In genomic region chr17:63501091-63501490, GRCm38 (mm10) we compare ENCODE assay signal across 8 mouse cellular contexts. TPM values are rescaled to one million over a fixed set of nuclear protein-coding genes. Genes with fewer than 3 reads are reported as not detected.
DNase-seq lines count a peak whose midpoint lies in the region; ATAC-seq and TF ChIP-seq lines count a peak whose summit lies in the region.

No protein-coding gene starts in this region.

- whole genome bisulfite sequencing in heart, embryonic 11.5 days (ENCODE audit: insufficient replicate concordance), result 85% methylated on average over 6 of the region's 6 CpGs
- WGBS in forebrain, postnatal 0 days, result 93% methylated on average over 6 of the region's 6 CpGs
- whole genome bisulfite sequencing in liver, embryonic 16.5 days (ENCODE audit: insufficient replicate concordance), result 78% methylated on average over 6 of the region's 6 CpGs

- no peak for TF ChIP-seq EP300 in CH12.LX (IDR thresholded peaks at IDR 0.05; ENCODE audit: low read length)

- H3K9ac ChIP-seq in heart, embryonic 11.5 days (ENCODE audit: low read depth, low read length), result no peak overlapping the region
- peak overlapping the region; percentile 92 for H3K9ac ChIP-seq in CH12.LX (ENCODE audit: insufficient read depth, low read depth)
- no peak overlapping the region for H3K9ac ChIP-seq in forebrain, postnatal 0 days
- no peak overlapping the region; the same call in 1 of the 2 replicates for H3K9ac ChIP-seq in liver, embryonic 16.5 days (ENCODE audit: low read depth, low read length)

- H3K36me3 ChIP-seq in heart, embryonic 11.5 days (ENCODE audit: control insufficient read depth, insufficient read depth, low read length), result no peaks in the 10 kb centered on the region
- peaks cover 0 to 7% of the 10 kb centered on the region in 2 experiments for H3K36me3 ChIP-seq in CH12.LX (replicated peaks in 1 of 2; ENCODE audit: control insufficient read depth in 1 of 2, insufficient read depth in 1 of 2, low read length in 1 of 2)
- H3K36me3 ChIP-seq in forebrain, postnatal 0 days (ENCODE audit: insufficient read depth), result no peaks in the 10 kb centered on the region
- H3K36me3 ChIP-seq in liver, embryonic 16.5 days (ENCODE audit: control insufficient read depth, insufficient read depth), result no peaks in the 10 kb centered on the region

- in situ Hi-C loops in CH12.LX (cut with MboI; ENCODE audit: low pct_ligation_motif_present, low pct_unique_long_range_greater_than_20kb, low sequenced_read_pairs), result no loop called here

- peaks cover 16% of the 10 kb centered on the region; the same call in 1 of the 2 replicates for H3K79me2 ChIP-seq in CH12.LX (replicated peaks; ENCODE audit: control insufficient read depth, extremely low read depth, insufficient read depth, poor library complexity, severe bottlenecking)

- H3K4me1 ChIP-seq in heart, embryonic 11.5 days (ENCODE audit: control insufficient read depth, insufficient read depth, low read length), result peaks cover 21% of the 10 kb centered on the region
- peaks cover 5 to 24% of the 10 kb centered on the region in 2 experiments for H3K4me1 ChIP-seq in CH12.LX (ENCODE audit: control insufficient read depth in 1 of 2, insufficient read depth in 2 of 2)
- H3K4me1 ChIP-seq in forebrain, postnatal 0 days (ENCODE audit: insufficient read depth), result peaks cover 16% of the 10 kb centered on the region
- H3K4me1 ChIP-seq in liver, embryonic 16.5 days (ENCODE audit: control insufficient read depth, low read depth, low read length), result peaks cover 25% of the 10 kb centered on the region

- no peak for TF ChIP-seq CTCF in CH12.LX (conservative IDR thresholded peaks at IDR 0.05 in 1 of 2, IDR thresholded peaks at IDR 0.05 in 1 of 2; ENCODE audit: low read depth in 2 of 2, low read length in 2 of 2)
- no peak for TF ChIP-seq CTCF in forebrain, postnatal 0 days (IDR thresholded peaks at IDR 0.05; ENCODE audit: low read depth)

- peak overlapping the region; percentile 79; the same call in 1 of the 2 replicates for H3K4me3 ChIP-seq in heart, embryonic 11.5 days (ENCODE audit: low read depth, low read length)
- peak overlapping the region; percentile 71 to 91 (median 76) for H3K4me3 ChIP-seq in CH12.LX (replicated peaks in 1 of 3; ENCODE audit: low read depth in 2 of 3, low read length in 2 of 3, poor library complexity in 1 of 3)
- H3K4me3 ChIP-seq in forebrain, postnatal 0 days (ENCODE audit: low read depth, low read length), result no peak overlapping the region
- peak overlapping the region; percentile 82; the same call in 1 of the 2 replicates for H3K4me3 ChIP-seq in liver, embryonic 16.5 days (ENCODE audit: low read depth, low read length)

- peak overlapping the region; percentile 80 for H3K4me2 ChIP-seq in heart, embryonic 11.5 days
- H3K4me2 ChIP-seq in CH12.LX (ENCODE audit: insufficient read depth, low read depth, poor library complexity, severe bottlenecking), result peak overlapping the region; percentile 74
- H3K4me2 ChIP-seq in forebrain, postnatal 0 days (ENCODE audit: low read depth), result peak overlapping the region; percentile 69; the same call in 1 of the 2 replicates
- H3K4me2 ChIP-seq in liver, embryonic 16.5 days (ENCODE audit: low read depth, low read length), result peak overlapping the region; percentile 76

- no peak for TF ChIP-seq RAD21 in CH12.LX (IDR thresholded peaks at IDR 0.05; ENCODE audit: low read depth, low read length)

- TF ChIP-seq POLR2A in CH12.LX (IDR thresholded peaks at IDR 0.05; ENCODE audit: low read depth, low read length), result no peak

- no peaks in the 10 kb centered on the region for H3K9me3 ChIP-seq in heart, embryonic 11.5 days (replicated peaks; ENCODE audit: control insufficient read depth, low read length)
- H3K9me3 ChIP-seq in CH12.LX (replicated peaks; ENCODE audit: low read length), result no peaks in the 10 kb centered on the region
- H3K9me3 ChIP-seq in forebrain, postnatal 0 days (ENCODE audit: low read length), result no peaks in the 10 kb centered on the region
- no peaks in the 10 kb centered on the region for H3K9me3 ChIP-seq in liver, embryonic 16.5 days (replicated peaks; ENCODE audit: control insufficient read depth, low read length)

- dilution Hi-C loops in CH12.LX (cut with MboI; ENCODE audit: extremely low pct_ligation_motif_present, extremely low pct_unique_long_range_greater_than_20kb, low sequenced_read_pairs), result no loop called here

- no peak for ATAC-seq in heart, embryonic 11.5 days (replicated peaks; ENCODE audit: insufficient number of reproducible peaks, low FRiP score, low TSS enrichment)
- no peak for ATAC-seq in forebrain, postnatal 0 days
- ATAC-seq in liver, embryonic 16.5 days (ENCODE audit: low read depth), result no peak

- H3K27me3 ChIP-seq in heart, embryonic 11.5 days (ENCODE audit: control insufficient read depth, insufficient read depth, low read length), result no peaks in the 10 kb centered on the region
- H3K27me3 ChIP-seq in CH12.LX (replicated peaks), result no peaks in the 10 kb centered on the region
- H3K27me3 ChIP-seq in forebrain, postnatal 0 days (ENCODE audit: insufficient read depth, low read length), result no peaks in the 10 kb centered on the region
- no peaks in the 10 kb centered on the region for H3K27me3 ChIP-seq in liver, embryonic 16.5 days (ENCODE audit: control insufficient read depth, insufficient read depth, low read depth, low read length)

- H3K27ac ChIP-seq in heart, embryonic 11.5 days (ENCODE audit: low read depth, low read length), result no peak overlapping the region
- no peak overlapping the region for H3K27ac ChIP-seq in CH12.LX (ENCODE audit: insufficient read depth, low read depth)
- no peak overlapping the region for H3K27ac ChIP-seq in forebrain, postnatal 0 days (ENCODE audit: low read depth, low read length)
- H3K27ac ChIP-seq in liver, embryonic 16.5 days (ENCODE audit: low read length), result no peak overlapping the region

- no peak for DNase-seq in heart, adult 8-10 months (ENCODE audit: low spot score)
- DNase-seq in CH12.LX (ENCODE audit: extremely low read depth), result no peak
- no peak for DNase-seq in forebrain, postnatal 0 days
- no peak for DNase-seq in frontal cortex, adult 2 months (ENCODE audit: extremely low spot score in 1 of 2, low spot score in 1 of 2)
- no peak for DNase-seq in natural killer cell, adult 2 months (ENCODE audit: low spot score in 2 of 2)
- no peak for DNase-seq in urinary bladder, adult 18-20 months (ENCODE audit: low spot score in 2 of 2)

TF ChIP-seq in CH12.LX, 34 proteins besides CTCF, POLR2A, EP300 and RAD21:
- TF ChIP-seq NRF1 (IDR thresholded peaks at IDR 0.05; ENCODE audit: low read depth, low read length) (no peak), JUND (conservative IDR thresholded peaks at IDR 0.05; ENCODE audit: low read depth, low read length) (no peak), MXI1 (IDR thresholded peaks at IDR 0.05; ENCODE audit: low read depth, low read length) (no peak), BHLHE40 (IDR thresholded peaks at IDR 0.05; ENCODE audit: low read depth, low read length) (no peak), SMC3 (IDR thresholded peaks at IDR 0.05; ENCODE audit: low read depth, low read length) (no peak), PAX5 (IDR thresholded peaks at IDR 0.05; ENCODE audit: low read length) (no peak), CHD2 (IDR thresholded peaks at IDR 0.05; ENCODE audit: low read length) (no peak), USF1 (IDR thresholded peaks at IDR 0.05; ENCODE audit: low read depth, low read length) (no peak), JUN (IDR thresholded peaks at IDR 0.05; ENCODE audit: insufficient read depth, low read depth, low read length) (no peak), GABPA (IDR thresholded peaks at IDR 0.05; ENCODE audit: insufficient replicate concordance, low read depth, low read length) (no peak), USF2 (conservative IDR thresholded peaks at IDR 0.05; ENCODE audit: low read depth, low read length) (no peak), MAX (IDR thresholded peaks at IDR 0.05; ENCODE audit: low read length) (no peak), TBP (conservative IDR thresholded peaks at IDR 0.05; ENCODE audit: low read depth, low read length) (no peak), MEF2A (IDR thresholded peaks at IDR 0.05; ENCODE audit: borderline replicate concordance, low read depth, low read length) (no peak)

RNA-seq across cellular contexts. Expression of gene Fbxl17, which starts 1.3 kb away (rescaled TPM):
- polyA plus RNA-seq in heart, embryonic 11.5 days (2014; fragmentation: Nextera tagmentation; extraction: Ambion mirVana), result 5.7 and 6.4 TPM in 2 replicates
- total RNA-seq in heart, adult 8-10 months (2022), result 10 to 100 TPM; 25.4 to 29.0 (median 28.2) TPM
- total RNA-seq in CH12.LX (2012; rRNA removed), result 4.0 and 4.5 TPM in 2 replicates
- total RNA-seq in CH12.LX (2014; rRNA removed), result 4.3 and 4.5 TPM in 2 replicates
- 4.7 and 6.9 TPM in 2 replicates for polyA plus RNA-seq in CH12.LX (2012; ENCODE audit: insufficient read length, low read depth)
- total RNA-seq in forebrain, postnatal 0 days (2014; rRNA removed), result 27.3 and 32.0 TPM in 2 replicates
- polyA plus RNA-seq in forebrain, postnatal 0 days (2015; fragmentation: Nextera tagmentation; extraction: Ambion mirVana), result 9.5 and 10.7 TPM in 2 replicates
- polyA plus RNA-seq in liver, embryonic 16.5 days (2015; fragmentation: Nextera tagmentation; extraction: Ambion mirVana), result 1.0 and 1.3 TPM in 2 replicates
- 25.1 and 27.0 TPM in 2 replicates for polyA plus RNA-seq in frontal cortex, adult 2 months (2012; rRNA removed)
